Mouse (Mus musculus): ENCODE measurements around the gene Olfr221. TPM values are rescaled to one million over a fixed set of nuclear protein-coding genes. Genes with fewer than 3 reads are reported as not detected.
A peak's percentile ranks its signal among the peaks of the same experiment; 100 is the strongest.

Olfr221 gene
- polyA plus RNA-seq, 1 experiment, result not detected

- Histone ChIP-seq H3K4me3 (ENCODE audit: insufficient read depth, low read depth, low read length) (peak overlapping the region; percentile 84), H3K27ac (ENCODE audit: insufficient read depth, low read depth, low read length) (no peak overlapping the region), H3K27me3 (replicated peaks; ENCODE audit: control insufficient read depth, insufficient read depth, low read length) (no peaks in the 10 kb centered on the region), H3K4me1 (ENCODE audit: control insufficient read depth, insufficient read depth, low read length) (peaks cover 38% of the 10 kb centered on the region), H3K36me3 (ENCODE audit: control insufficient read depth, insufficient read depth, low read length) (no peaks in the 10 kb centered on the region)
- no peak for TF ChIP-seq CTCF (conservative IDR thresholded peaks at IDR 0.05; ENCODE audit: insufficient read depth, insufficient read length, low read depth, low read length)
- no peak for TF ChIP-seq POLR2A (IDR thresholded peaks at IDR 0.05; ENCODE audit: low read depth, low read length)
- no peak for DNase-seq
- WGBS, result 8% methylated on average over 50 of the region's 80 CpGs
These were observed 27.9 kb downstream of the Olfr221 start for GRCm38 (mm10) chr14:52014271-52014760.

GRCm38 (mm10) chr14:52013771-52014219, 28.5 kb downstream of the Olfr221 start:
- TF ChIP-seq POLR2A (IDR thresholded peaks at IDR 0.05; ENCODE audit: low read depth, low read length) (no peak), CTCF (conservative IDR thresholded peaks at IDR 0.05; ENCODE audit: insufficient read depth, insufficient read length, low read depth, low read length) (no peak)
- DNase-seq, result no peak
- no peaks in the 10 kb centered on the region for H3K27me3 ChIP-seq (replicated peaks; ENCODE audit: control insufficient read depth, insufficient read depth, low read length)
- peaks cover 34% of the 10 kb centered on the region for H3K4me1 ChIP-seq (ENCODE audit: control insufficient read depth, insufficient read depth, low read length)
- peak overlapping the region; percentile 84 for H3K27ac ChIP-seq (ENCODE audit: insufficient read depth, low read depth, low read length)
- H3K4me3 ChIP-seq (ENCODE audit: insufficient read depth, low read depth, low read length), result peak overlapping the region; percentile 59
- 2% methylated on average over 23 of the region's 24 CpGs for whole genome bisulfite sequencing
- H3K36me3 ChIP-seq (ENCODE audit: control insufficient read depth, insufficient read depth, low read length), result no peaks in the 10 kb centered on the region

- Histone ChIP-seq H3K4me1 (ENCODE audit: control insufficient read depth, insufficient read depth, low read length) (peaks cover 29% of the 10 kb centered on the region), H3K36me3 (ENCODE audit: control insufficient read depth, insufficient read depth, low read length) (no peaks in the 10 kb centered on the region; the same call in 1 of the 2 replicates), H3K4me3 (ENCODE audit: insufficient read depth, low read depth, low read length) (no peak overlapping the region), H3K27ac (ENCODE audit: insufficient read depth, low read depth, low read length) (peak overlapping the region; percentile 84), H3K27me3 (replicated peaks; ENCODE audit: control insufficient read depth, insufficient read depth, low read length) (no peaks in the 10 kb centered on the region)
- WGBS, result 67% methylated on average over 8 of the region's 8 CpGs
- TF ChIP-seq POLR2A (IDR thresholded peaks at IDR 0.05; ENCODE audit: low read depth, low read length) (no peak), CTCF (conservative IDR thresholded peaks at IDR 0.05; ENCODE audit: insufficient read depth, insufficient read length, low read depth, low read length) (no peak)
- no peak for DNase-seq
These were observed 29.1 kb downstream of the Olfr221 start for GRCm38 (mm10) chr14:52013021-52013610.

- DNase-seq, result no peak
- WGBS, result 82% methylated on average over 5 of the region's 5 CpGs
- Histone ChIP-seq H3K36me3 (ENCODE audit: control insufficient read depth, insufficient read depth, low read length) (no peaks in the 10 kb centered on the region; the same call in 1 of the 2 replicates), H3K4me3 (ENCODE audit: insufficient read depth, low read depth, low read length) (no peak overlapping the region), H3K4me1 (ENCODE audit: control insufficient read depth, insufficient read depth, low read length) (peaks cover 29% of the 10 kb centered on the region), H3K27ac (ENCODE audit: insufficient read depth, low read depth, low read length) (no peak overlapping the region), H3K27me3 (replicated peaks; ENCODE audit: control insufficient read depth, insufficient read depth, low read length) (no peaks in the 10 kb centered on the region)
- TF ChIP-seq POLR2A (IDR thresholded peaks at IDR 0.05; ENCODE audit: low read depth, low read length), result no peak
- TF ChIP-seq CTCF (conservative IDR thresholded peaks at IDR 0.05; ENCODE audit: insufficient read depth, insufficient read length, low read depth, low read length), result no peak
These were observed 29.7 kb downstream of the Olfr221 start for GRCm38 (mm10) chr14:52012553-52012952.

- no peak for TF ChIP-seq POLR2A (IDR thresholded peaks at IDR 0.05; ENCODE audit: low read depth, low read length)
- TF ChIP-seq CTCF (conservative IDR thresholded peaks at IDR 0.05; ENCODE audit: insufficient read depth, insufficient read length, low read depth, low read length), result no peak
- Histone ChIP-seq H3K4me3 (ENCODE audit: insufficient read depth, low read depth, low read length) (no peak overlapping the region), H3K4me1 (ENCODE audit: control insufficient read depth, insufficient read depth, low read length) (peaks cover 28% of the 10 kb centered on the region), H3K27ac (ENCODE audit: insufficient read depth, low read depth, low read length) (no peak overlapping the region), H3K36me3 (ENCODE audit: control insufficient read depth, insufficient read depth, low read length) (no peaks in the 10 kb centered on the region; the same call in 1 of the 2 replicates), H3K27me3 (replicated peaks; ENCODE audit: control insufficient read depth, insufficient read depth, low read length) (no peaks in the 10 kb centered on the region)
- 61% methylated on average over 4 of the region's 4 CpGs for WGBS
- no peak for DNase-seq
These were observed 30.2 kb downstream of the Olfr221 start for GRCm38 (mm10) chr14:52012085-52012484.

GRCm38 (mm10) chr14:52011683-52012082, 30.6 kb downstream of the Olfr221 start:
- TF ChIP-seq POLR2A (IDR thresholded peaks at IDR 0.05; ENCODE audit: low read depth, low read length), result no peak
- TF ChIP-seq CTCF (conservative IDR thresholded peaks at IDR 0.05; ENCODE audit: insufficient read depth, insufficient read length, low read depth, low read length), result no peak
- H3K27me3 ChIP-seq (replicated peaks; ENCODE audit: control insufficient read depth, insufficient read depth, low read length), result no peaks in the 10 kb centered on the region
- no peak overlapping the region for H3K27ac ChIP-seq (ENCODE audit: insufficient read depth, low read depth, low read length)
- H3K4me1 ChIP-seq (ENCODE audit: control insufficient read depth, insufficient read depth, low read length), result peaks cover 24% of the 10 kb centered on the region
- WGBS, result 64% methylated on average over 1 of the region's 1 CpGs
- no peak overlapping the region for H3K4me3 ChIP-seq (ENCODE audit: insufficient read depth, low read depth, low read length)
- DNase-seq, result no peak
- H3K36me3 ChIP-seq (ENCODE audit: control insufficient read depth, insufficient read depth, low read length), result no peaks in the 10 kb centered on the region; the same call in 1 of the 2 replicates

- H3K4me1 ChIP-seq (ENCODE audit: control insufficient read depth, insufficient read depth, low read length), result peaks cover 14% of the 10 kb centered on the region
- H3K27ac ChIP-seq (ENCODE audit: insufficient read depth, low read depth, low read length), result peak overlapping the region; percentile 57
- H3K27me3 ChIP-seq (replicated peaks; ENCODE audit: control insufficient read depth, insufficient read depth, low read length), result no peaks in the 10 kb centered on the region
- 0 out of 2 replicates have a peak overlapping the region, but pooled peaks have one; percentile 10 for H3K4me3 ChIP-seq (ENCODE audit: insufficient read depth, low read depth, low read length)
- H3K36me3 ChIP-seq (ENCODE audit: control insufficient read depth, insufficient read depth, low read length), result no peaks in the 10 kb centered on the region; the same call in 1 of the 2 replicates
- TF ChIP-seq POLR2A (IDR thresholded peaks at IDR 0.05; ENCODE audit: low read depth, low read length) (no peak), CTCF (conservative IDR thresholded peaks at IDR 0.05; ENCODE audit: insufficient read depth, insufficient read length, low read depth, low read length) (no peak)
- DNase-seq, result peak; percentile 88
- WGBS, result 19% methylated on average over 9 of the region's 9 CpGs
These were observed 31.7 kb downstream of the Olfr221 start for GRCm38 (mm10) chr14:52010446-52011111.

Measured in kidney, adult 2 months (tissue).